Mouse (Mus musculus): ENCODE measurements around the gene Gm6034. TPM values are rescaled to one million over a fixed set of nuclear protein-coding genes. Genes with fewer than 3 reads are reported as not detected.

Gm6034 gene
- total and polyA plus RNA-seq, 2 experiments: 0.05 to 0.09 TPM

DNA sequence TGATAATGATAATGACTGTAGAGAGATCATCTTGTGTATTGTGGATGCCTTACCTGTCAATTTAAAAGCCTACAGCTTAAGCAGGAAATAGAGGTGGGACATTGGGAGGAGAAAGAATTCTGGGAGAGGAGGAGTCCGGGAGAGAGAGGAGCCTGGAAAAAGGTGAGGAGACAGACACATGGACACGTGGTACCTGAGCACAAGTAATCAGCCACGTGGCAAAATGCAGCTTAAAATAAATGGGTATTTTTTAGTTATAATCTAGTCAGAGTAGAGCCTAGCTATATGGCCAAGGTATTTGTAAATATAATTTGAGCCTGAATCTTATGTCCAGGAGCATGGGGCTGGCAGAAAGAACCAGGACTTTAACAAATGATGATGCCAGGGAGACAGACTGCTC, 23.2 kb upstream of the Gm6034 start:
- Histone ChIP-seq H3K27ac (replicated peaks; ENCODE audit: insufficient read depth, low read depth, low read length) (peak overlapping the region; percentile 87), H3K4me1 (ENCODE audit: control insufficient read depth, insufficient read depth, low read length) (peaks cover 9% of the 10 kb centered on the region), H3K36me3 (ENCODE audit: control insufficient read depth, insufficient read depth, low read length) (peaks cover 2% of the 10 kb centered on the region; the same call in 1 of the 2 replicates), H3K4me3 (ENCODE audit: insufficient read depth, low read depth, low read length) (peak overlapping the region; percentile 59), H3K9ac (ENCODE audit: low read depth, low read length) (peak overlapping the region; percentile 54; the same call in 1 of the 2 replicates), H3K27me3 (ENCODE audit: control insufficient read depth, insufficient read depth, low read length) (no peaks in the 10 kb centered on the region), H3K79me2 (ENCODE audit: control insufficient read depth, insufficient read depth, low read length) (no peaks in the 10 kb centered on the region)
- WGBS: 53% methylated on average over 3 of the region's 3 CpGs
- TF ChIP-seq POLR2A (IDR thresholded peaks at IDR 0.05; ENCODE audit: extremely low read depth, insufficient read depth, low read length): no peak
- no peak for TF ChIP-seq CTCF (IDR thresholded peaks at IDR 0.05; ENCODE audit: low read depth, low read length)
- DNase-seq (ENCODE audit: extremely low read depth, low read depth, low spot score): no peak

DNA sequence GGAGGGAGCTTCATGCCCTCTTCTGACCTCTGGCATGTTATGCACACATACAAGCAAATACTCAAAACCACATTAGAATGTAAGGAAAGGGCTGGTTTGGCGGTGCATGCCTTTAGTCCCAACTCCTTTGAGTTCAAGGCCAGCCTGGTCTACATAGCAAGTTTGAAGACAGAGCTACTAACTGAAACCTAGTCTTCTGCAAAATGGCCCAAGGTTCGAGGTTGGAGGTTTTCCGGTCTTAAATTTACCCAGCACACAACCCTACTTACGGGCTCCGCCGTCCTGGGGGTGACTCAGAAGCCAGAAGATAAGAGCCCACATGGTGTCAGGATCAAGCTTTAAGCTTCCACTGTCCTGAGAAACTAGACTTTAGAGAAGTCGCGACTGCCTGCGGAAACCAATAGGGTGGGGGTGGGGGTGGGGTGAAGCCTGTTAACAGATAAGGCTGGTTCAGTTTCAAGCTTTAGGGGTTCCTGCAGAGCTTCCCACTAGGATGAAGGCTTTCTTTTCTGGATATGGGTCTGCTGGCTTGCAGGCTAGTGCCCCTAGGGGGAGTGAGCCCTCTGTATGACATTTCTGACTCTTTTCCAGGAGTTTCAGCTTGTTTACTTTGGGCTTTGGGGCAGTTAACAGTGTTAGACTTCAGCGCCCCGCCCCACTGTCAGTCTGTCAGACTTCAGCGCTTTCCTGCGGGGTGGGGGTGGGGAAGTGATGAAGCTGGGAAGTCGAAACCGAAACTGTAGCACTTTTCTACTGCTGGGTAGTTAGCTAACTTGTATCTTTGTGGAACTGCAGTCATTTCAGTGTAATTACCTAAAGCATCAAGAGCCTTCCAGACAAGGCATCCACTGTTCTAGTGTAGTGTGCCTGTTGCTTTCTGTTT, 22.3 kb upstream of the Gm6034 start, which contains the start of gene H2-T24:
H2-T24 (minus strand) TSS at position 370 of the 883 bp plus-strand sequence.
- Histone ChIP-seq H3K4me3 (ENCODE audit: insufficient read depth, low read depth, low read length) (peak within 1 kb of the TSS; percentile 59), H3K27ac (replicated peaks; ENCODE audit: insufficient read depth, low read depth, low read length) (peak within 1 kb of the TSS; percentile 87), H3K79me2 (ENCODE audit: control insufficient read depth, insufficient read depth, low read length) (no peaks in the 10 kb centered on the region), H3K4me1 (ENCODE audit: control insufficient read depth, insufficient read depth, low read length) (peaks cover 9% of the 10 kb centered on the region), H3K27me3 (ENCODE audit: control insufficient read depth, insufficient read depth, low read length) (no peaks in the 10 kb centered on the region), H3K9ac (ENCODE audit: low read depth, low read length) (peak within 1 kb of the TSS; percentile 54), H3K36me3 (ENCODE audit: control insufficient read depth, insufficient read depth, low read length) (no peaks in the 10 kb centered on the region)
- 19% methylated on average over 15 of the region's 15 CpGs for WGBS
- TF ChIP-seq CTCF (IDR thresholded peaks at IDR 0.05; ENCODE audit: low read depth, low read length): peak; percentile 18; the same call in 1 of the 2 replicates
- TF ChIP-seq POLR2A (IDR thresholded peaks at IDR 0.05; ENCODE audit: extremely low read depth, insufficient read depth, low read length): no peak
- DNase-seq (ENCODE audit: extremely low read depth, low read depth, low spot score): peak; percentile 82

DNA sequence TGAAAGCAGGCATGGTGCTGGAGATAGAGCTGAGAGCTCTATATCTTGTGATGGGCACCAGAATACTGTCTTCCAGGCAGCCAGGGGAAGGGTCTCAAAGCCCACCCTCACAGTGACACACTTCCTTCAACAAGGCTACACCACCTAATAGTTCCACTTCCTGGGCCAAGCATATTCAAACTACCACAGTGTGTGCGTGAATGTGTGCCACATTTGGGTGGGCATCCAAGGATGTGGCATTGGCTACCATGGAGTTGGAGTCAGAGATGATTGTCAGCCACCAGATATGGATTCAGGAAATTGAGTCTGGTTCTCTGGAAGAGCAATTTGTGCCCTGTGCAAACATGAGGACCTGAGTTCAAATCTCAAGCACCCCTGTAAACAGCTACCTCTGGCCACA, 21.5 kb upstream of the Gm6034 start:
- H3K4me3 ChIP-seq (ENCODE audit: insufficient read depth, low read depth, low read length): no peak overlapping the region
- WGBS: 93% methylated on average over 1 of the region's 1 CpGs

DNA sequence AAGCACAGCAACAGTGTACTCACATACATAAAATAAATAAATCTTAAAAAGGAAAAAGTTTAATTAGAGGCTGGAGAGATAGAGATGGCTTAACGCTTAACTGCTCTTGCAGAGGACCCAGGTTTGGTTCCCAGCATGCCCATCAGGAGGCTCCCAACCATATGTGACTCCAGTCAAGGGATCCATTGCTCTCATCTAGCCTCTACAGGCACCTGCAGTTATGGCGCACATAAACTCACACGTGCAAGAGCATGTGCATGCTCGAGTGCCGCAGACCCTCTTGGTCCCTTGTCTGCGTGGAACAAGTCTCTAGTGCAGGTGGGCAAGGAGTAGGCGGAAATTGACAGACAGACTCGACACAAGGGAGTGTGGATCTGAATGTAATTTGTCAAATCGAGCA, 20.7 kb upstream of the Gm6034 start:
- no peaks in the 10 kb centered on the region for H3K36me3 ChIP-seq (ENCODE audit: control insufficient read depth, insufficient read depth, low read length)
- no peaks in the 10 kb centered on the region for H3K27me3 ChIP-seq (ENCODE audit: control insufficient read depth, insufficient read depth, low read length)
- no peak for TF ChIP-seq POLR2A (IDR thresholded peaks at IDR 0.05; ENCODE audit: extremely low read depth, insufficient read depth, low read length)
- no peak for TF ChIP-seq CTCF (IDR thresholded peaks at IDR 0.05; ENCODE audit: low read depth, low read length)
- H3K9ac ChIP-seq (ENCODE audit: low read depth, low read length): no peak overlapping the region
- no peak overlapping the region for H3K4me3 ChIP-seq (ENCODE audit: insufficient read depth, low read depth, low read length)
- H3K27ac ChIP-seq (replicated peaks; ENCODE audit: insufficient read depth, low read depth, low read length): no peak overlapping the region
- no peak for DNase-seq (ENCODE audit: extremely low read depth, low read depth, low spot score)
- H3K79me2 ChIP-seq (ENCODE audit: control insufficient read depth, insufficient read depth, low read length): no peaks in the 10 kb centered on the region
- peaks cover 9% of the 10 kb centered on the region for H3K4me1 ChIP-seq (ENCODE audit: control insufficient read depth, insufficient read depth, low read length)
- WGBS: 96% methylated on average over 9 of the region's 9 CpGs

More for the DNA sequence above, 21.5 kb upstream of the Gm6034 start:
- H3K4me1 ChIP-seq (ENCODE audit: control insufficient read depth, insufficient read depth, low read length): peaks cover 9% of the 10 kb centered on the region
- H3K9ac ChIP-seq (ENCODE audit: low read depth, low read length): no peak overlapping the region
- H3K27me3 ChIP-seq (ENCODE audit: control insufficient read depth, insufficient read depth, low read length): no peaks in the 10 kb centered on the region
- no peaks in the 10 kb centered on the region for H3K79me2 ChIP-seq (ENCODE audit: control insufficient read depth, insufficient read depth, low read length)
- TF ChIP-seq CTCF (IDR thresholded peaks at IDR 0.05; ENCODE audit: low read depth, low read length) (no peak), POLR2A (IDR thresholded peaks at IDR 0.05; ENCODE audit: extremely low read depth, insufficient read depth, low read length) (no peak)
- DNase-seq (ENCODE audit: extremely low read depth, low read depth, low spot score): no peak
- peak overlapping the region; percentile 72 for H3K27ac ChIP-seq (replicated peaks; ENCODE audit: insufficient read depth, low read depth, low read length)
- no peaks in the 10 kb centered on the region for H3K36me3 ChIP-seq (ENCODE audit: control insufficient read depth, insufficient read depth, low read length)

DNA sequence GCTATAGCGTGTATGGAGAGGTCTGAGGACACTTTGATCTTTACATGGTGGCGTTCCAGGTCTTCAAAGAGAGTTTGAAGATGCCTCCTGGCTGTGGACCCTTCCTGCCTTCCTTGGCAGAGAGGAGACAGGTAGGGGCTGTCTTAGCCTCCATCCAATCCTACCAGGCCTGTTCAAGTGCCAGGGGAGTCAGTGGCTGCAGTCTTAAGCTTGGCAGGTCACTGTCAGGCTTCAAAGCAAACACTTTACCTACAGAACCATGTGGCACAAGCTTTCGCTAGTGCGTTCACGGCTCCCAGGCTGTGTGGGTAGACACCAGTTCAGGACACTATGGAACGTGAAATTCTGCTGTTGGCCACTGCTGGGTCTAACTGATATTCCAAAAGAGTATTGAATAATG, 19.8 kb upstream of the Gm6034 start:
- no peak for TF ChIP-seq POLR2A (IDR thresholded peaks at IDR 0.05; ENCODE audit: extremely low read depth, insufficient read depth, low read length)
- no peak for TF ChIP-seq CTCF (IDR thresholded peaks at IDR 0.05; ENCODE audit: low read depth, low read length)
- Histone ChIP-seq H3K27me3 (ENCODE audit: control insufficient read depth, insufficient read depth, low read length) (no peaks in the 10 kb centered on the region), H3K27ac (replicated peaks; ENCODE audit: insufficient read depth, low read depth, low read length) (peak overlapping the region; percentile 42), H3K4me3 (ENCODE audit: insufficient read depth, low read depth, low read length) (no peak overlapping the region), H3K79me2 (ENCODE audit: control insufficient read depth, insufficient read depth, low read length) (no peaks in the 10 kb centered on the region), H3K36me3 (ENCODE audit: control insufficient read depth, insufficient read depth, low read length) (no peaks in the 10 kb centered on the region), H3K9ac (ENCODE audit: low read depth, low read length) (no peak overlapping the region), H3K4me1 (ENCODE audit: control insufficient read depth, insufficient read depth, low read length) (peaks cover 9% of the 10 kb centered on the region)
- no peak for DNase-seq (ENCODE audit: extremely low read depth, low read depth, low spot score)
- 96% methylated on average over 6 of the region's 6 CpGs for WGBS

All from liver, adult 2 months (tissue).